Mouse (Mus musculus) right cerebral cortex, postnatal 4 days (tissue): ENCODE data around the gene Ppdpf.

Source experiments
- DNase-seq: peaks from one replicate; pipeline ENCODE4 v3.0.0-alpha.2; 2022

The Ppdpf gene

DNA sequence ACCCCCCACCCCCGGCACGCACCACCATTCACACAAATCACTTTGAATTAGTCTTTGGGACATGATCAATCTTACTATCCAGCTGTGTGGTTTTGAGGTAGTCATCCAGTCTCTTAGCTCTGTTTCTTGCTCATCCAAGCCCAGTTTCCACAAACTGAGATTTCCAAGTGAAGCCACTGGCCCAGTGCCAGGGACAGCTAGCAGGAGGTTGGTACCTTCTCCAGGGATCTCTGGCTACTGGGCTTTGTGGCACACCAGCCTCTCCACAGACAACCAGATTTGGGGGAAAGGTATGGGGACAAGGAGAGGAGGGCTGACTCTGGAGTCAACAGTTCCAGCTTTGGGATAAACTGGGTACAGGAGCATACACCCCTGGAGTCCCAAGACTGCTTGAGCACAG is 33.3 kb downstream of the Ppdpf start:
- DNase-seq, result peak; percentile 32

DNA sequence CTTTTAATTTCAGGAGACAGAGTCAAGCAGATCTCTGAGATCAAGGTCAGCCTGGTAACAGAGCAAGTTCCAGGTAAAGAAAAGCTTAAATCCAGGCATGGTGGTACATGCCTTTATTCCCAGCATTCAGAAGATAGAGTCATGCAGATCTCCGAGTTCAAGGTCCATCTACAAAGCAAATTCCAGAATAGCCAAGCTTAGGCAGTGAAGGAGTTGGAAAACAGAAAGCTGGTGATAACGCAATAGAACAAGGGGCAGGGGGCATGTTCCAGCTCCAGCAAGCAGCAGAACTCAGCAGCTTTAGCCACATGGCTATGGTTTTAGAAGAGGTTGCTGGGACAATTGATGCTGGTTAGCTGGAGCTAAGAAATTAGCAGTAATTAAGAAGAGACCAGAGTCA is 37.9 kb downstream of the Ppdpf start:
- DNase-seq, result no peak

DNA sequence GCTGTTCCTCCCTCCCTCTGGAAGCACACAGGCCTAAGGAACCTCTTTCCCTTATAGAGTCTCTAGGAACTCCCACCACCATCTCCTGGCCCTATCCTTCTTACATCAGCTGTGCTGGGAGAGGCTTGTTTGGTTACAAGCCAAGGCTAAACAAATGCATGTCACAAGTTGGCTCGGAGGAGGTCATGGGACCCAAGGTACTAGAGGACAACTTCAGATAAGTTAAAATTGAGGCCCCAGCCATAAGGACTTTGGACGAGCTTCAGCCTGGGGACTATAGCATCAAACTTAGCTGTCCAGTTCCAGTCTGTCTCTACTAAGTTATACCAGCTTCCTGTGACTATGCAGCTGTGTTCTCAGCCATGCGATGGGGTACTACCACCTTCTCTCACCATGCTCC is 40.1 kb downstream of the Ppdpf start:
- DNase-seq, result no peak

DNA sequence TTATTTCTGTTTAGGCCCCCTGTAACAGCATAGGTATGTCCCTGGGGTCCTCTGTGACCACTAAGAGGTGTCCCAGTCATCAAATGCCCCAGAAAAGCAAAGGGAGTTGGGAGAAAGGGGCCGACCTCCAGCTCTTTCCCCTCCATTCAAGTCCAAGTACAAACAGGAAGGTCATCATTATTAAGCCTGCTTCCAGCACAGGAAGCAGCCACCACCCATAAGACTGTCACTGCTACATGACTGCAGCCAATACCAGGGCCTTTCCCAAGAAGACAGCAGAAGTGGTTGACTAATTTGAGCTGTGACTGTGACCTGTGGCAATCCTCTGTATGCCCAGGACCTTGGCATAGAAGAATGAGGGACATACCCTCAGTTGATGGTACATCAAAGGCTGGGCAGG is 41.3 kb downstream of the Ppdpf start:
- DNase-seq, result no peak

DNA sequence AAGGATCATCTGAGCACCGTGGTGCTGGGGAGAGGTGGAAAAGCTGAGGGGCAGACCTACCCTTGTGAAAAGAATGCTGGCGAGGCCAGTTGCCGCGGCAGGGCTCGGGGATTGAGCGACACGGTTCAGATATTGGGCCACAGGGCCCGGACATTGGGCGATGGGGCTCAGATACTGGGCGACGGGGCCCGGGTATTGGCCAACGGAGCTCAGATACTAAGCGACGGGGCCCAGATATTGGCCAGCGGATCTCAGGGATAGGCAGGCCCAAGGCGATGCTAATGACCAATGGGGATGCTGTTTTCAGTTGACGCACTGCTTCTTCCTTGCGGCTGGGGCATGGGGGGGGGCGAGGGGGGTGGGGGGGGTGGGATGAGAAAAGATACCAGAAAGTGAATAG is 44.1 kb downstream of the Ppdpf start:
- DNase-seq, result no peak

DNA sequence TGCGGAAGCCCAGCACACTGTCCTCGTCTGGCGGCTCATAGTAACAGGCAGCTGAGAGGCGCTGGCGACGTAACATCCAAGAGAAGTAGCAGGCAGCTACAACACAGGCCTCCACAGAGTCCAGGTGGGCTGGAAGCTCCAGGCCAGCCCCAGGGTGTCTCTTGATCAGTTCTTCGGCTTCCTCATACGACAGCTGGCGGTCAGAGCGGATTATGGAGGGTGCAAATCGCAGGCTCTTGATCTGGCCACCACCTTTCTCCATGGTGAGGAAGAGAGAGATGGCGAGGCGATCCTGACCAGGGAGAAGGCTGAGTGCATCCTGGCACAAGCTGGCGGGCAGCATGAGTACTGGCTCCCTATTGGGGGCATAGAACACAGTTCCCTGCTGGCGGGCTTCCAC is 46.4 kb downstream of the Ppdpf start:
- no peak for DNase-seq

DNA sequence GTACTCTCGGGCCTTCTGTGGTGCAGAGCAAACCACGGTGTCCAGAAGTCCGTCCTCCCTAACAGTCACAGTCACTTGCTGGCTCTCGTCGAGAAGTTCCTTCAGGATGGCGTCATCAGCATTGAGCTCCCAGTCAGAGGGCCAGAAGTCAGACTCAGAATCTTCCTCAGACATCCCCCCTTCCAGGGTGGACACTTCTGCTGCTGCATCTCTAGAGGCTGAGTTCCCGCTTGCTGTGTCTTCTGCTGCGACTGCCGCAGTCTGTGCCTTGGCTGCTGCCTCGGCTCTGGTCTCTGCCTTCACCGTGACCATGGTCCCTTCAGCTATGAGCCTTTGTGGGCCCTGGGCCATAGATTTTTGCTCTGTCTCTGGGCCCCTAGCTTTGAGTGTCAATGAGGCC is 47.6 kb downstream of the Ppdpf start:
- no peak for DNase-seq

DNA sequence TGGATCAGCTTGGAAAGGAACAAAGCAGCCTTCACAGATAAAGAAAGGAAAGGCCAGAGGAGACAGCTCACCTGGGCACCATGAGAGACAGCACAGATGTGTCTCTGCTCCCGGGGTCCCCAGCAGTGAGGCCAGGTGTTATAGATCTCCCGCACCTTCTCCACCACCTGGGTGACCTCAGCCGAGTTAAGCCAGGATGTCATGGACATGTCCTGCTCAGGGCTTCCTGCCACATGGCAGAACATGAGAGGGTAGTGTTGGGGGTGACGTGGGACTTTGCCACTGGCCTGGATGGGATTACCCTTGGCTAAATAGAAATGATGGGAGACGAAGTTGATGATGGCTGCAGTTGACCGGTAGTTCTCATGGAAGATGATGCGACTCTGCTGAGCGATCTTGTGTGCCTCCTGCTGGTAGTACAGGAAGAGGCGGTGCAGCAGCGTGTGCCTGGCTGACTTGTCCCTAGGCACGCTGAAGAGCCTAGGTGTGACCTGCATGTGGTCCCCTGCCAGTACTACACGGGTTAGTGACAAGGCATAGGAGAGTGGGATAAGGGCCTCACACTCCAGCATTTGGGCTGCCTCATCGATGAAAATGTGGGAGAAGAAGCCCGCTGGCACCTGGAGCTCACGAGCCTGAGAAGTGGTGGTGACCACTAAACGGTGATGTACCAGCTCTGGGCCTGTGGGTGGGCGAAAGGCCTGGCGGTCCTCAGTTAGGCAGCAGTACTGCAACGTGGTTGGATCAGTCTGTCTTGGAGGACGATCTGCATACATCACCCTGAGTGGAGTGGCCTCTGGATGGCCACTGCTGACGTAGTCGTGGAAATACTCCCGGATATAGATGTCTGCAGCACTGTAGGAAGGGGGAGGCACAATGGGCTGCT is 48.9 kb downstream of the Ppdpf start:
- DNase-seq, result no peak

DNA sequence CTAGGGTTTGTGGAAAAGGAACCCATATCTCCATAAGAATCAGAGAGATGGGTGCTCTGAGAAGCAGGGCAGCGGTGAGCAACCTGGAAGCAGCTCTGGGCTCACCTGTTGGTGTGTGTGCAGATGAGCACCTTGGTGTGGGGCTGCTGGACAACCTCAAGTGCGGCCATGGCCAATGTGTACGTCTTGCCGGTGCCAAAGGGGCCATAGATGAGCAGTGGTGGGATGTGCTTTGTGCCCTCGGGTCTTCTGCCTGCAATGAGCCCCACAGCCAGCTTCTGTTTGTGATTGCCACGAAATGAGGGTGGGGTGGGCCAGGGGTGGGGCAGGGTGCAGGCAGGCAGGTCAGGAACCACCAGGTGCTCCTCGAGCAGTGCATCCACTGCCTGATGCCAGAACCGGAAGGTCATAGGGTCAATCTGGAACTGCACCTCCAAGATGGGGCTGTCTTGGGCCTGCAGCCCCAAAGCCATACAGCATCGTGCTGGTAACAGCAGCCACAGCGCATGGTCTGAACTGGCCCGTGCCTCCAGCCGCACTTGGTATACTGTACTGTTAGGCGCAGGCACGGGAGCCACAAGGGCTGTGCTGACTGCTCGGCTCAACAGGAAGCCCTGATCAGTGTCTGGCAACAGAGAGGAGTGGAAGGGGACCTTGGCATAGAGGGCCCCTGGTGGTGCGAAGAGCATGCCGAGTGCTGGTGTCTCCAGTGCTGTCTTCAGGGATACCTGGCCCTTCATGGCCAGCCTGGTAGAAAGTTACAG is 50.4 kb downstream of the Ppdpf start:
- no peak for DNase-seq

DNA sequence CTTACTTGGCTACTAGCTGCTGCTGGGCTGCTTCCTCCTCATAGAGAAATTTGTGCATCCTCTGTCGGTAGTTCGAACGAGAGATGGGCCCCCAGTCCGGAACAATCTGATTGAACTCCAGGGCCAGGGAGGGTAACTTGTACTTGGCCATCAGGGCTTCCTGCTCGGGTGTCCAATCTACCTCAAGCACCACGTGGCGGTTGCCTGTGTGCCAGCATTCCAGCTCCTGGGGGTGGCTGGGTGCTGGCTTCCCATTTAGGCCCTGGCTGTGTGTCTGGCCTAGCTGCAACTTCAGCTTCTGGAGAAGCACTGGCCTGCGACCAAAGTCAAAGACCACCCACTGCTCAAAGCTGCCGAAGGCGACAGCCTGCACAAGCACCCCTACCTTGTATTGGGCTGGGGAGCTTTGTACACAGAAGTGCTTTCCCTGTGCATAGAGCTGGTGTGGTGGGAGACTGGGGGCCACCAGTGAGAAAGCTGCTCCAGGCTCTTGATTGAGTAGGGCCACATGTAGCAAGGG is 51.1 kb downstream of the Ppdpf start:
- DNase-seq, result no peak
